Mouse (Mus musculus): Measurements from ENCODE around the gene Rps3. TPM values are rescaled to one million over a fixed set of nuclear protein-coding genes. Genes with fewer than 3 reads are reported as not detected.

Gene Rps3
- polyA plus RNA-seq, 1 experiment from 2014 or later: 733 TPM

GRCm38 (mm10) chr7:99427987-99428386 is 55.6 kb downstream of the Rps3 start:
- Histone ChIP-seq H3K36me3 (ENCODE audit: control insufficient read depth, insufficient read depth, low read length) (no peaks in the 10 kb centered on the region), H3K4me3 (ENCODE audit: low read depth, low read length) (no peak overlapping the region), H3K27ac (replicated peaks) (no peak overlapping the region), H3K9me3 (ENCODE audit: control insufficient read depth, low read length) (no peaks in the 10 kb centered on the region), H3K9ac (ENCODE audit: low read length) (no peak overlapping the region), H3K4me2 (replicated peaks; ENCODE audit: low read depth) (no peak overlapping the region), H3K4me1 (replicated peaks; ENCODE audit: control insufficient read depth, insufficient read depth) (0 out of 2 replicates have a peak, but pooled peaks cover 5% of the 10 kb centered on the region), H3K27me3 (ENCODE audit: control insufficient read depth, insufficient read depth, low read length) (no peaks in the 10 kb centered on the region)
- DNase-seq (ENCODE audit: low spot score) (no peak), ATAC-seq (ENCODE audit: low FRiP score, low TSS enrichment) (no peak)
- WGBS: 91% methylated on average over 3 of the region's 3 CpGs
- no peak for TF ChIP-seq EP300 (optimal IDR thresholded peaks at IDR 0.05)
- no peak for TF ChIP-seq CTCF (IDR thresholded peaks at IDR 0.05; ENCODE audit: low read depth)

Other genes starting within 250 kb of the Rps3 start
- 8.7 and 9.4 TPM in 2 replicates for gene Mogat2, start 245.1 kb downstream of the Rps3 start, polyA plus RNA-seq (2015; fragmentation: Nextera tagmentation; extraction: Ambion mirVana)
- gene Map6, start 216.3 kb downstream of the Rps3 start, polyA plus RNA-seq (2015; fragmentation: Nextera tagmentation; extraction: Ambion mirVana): 8.7 and 9.1 TPM in 2 replicates
- gene Serpinh1, start 130.5 kb downstream of the Rps3 start, polyA plus RNA-seq (2015; fragmentation: Nextera tagmentation; extraction: Ambion mirVana): 331 and 433 TPM in 2 replicates
- gene Gdpd5, start 102.3 kb downstream of the Rps3 start, polyA plus RNA-seq (2015; fragmentation: Nextera tagmentation; extraction: Ambion mirVana): 8.1 and 9.1 TPM in 2 replicates
- gene Klhl35, start 17.7 kb downstream of the Rps3 start, polyA plus RNA-seq (2015; fragmentation: Nextera tagmentation; extraction: Ambion mirVana): 0.97 and 1.3 TPM in 2 replicates
- gene Arrb1, start 51.7 kb upstream of the Rps3 start, polyA plus RNA-seq (2015; fragmentation: Nextera tagmentation; extraction: Ambion mirVana): 3.6 and 4.4 TPM in 2 replicates
- 1.5 and 1.7 TPM in 2 replicates for gene Tpbgl, start 143.4 kb upstream of the Rps3 start, polyA plus RNA-seq (2015; fragmentation: Nextera tagmentation; extraction: Ambion mirVana)
- 2.1 and 2.2 TPM in 2 replicates for gene Slco2b1, start 227.6 kb upstream of the Rps3 start, polyA plus RNA-seq (2015; fragmentation: Nextera tagmentation; extraction: Ambion mirVana)
- 0.11 TPM in 1 of 2 replicates, not detected in the other for gene Olfr520, start 246.5 kb upstream of the Rps3 start, polyA plus RNA-seq (2015; fragmentation: Nextera tagmentation; extraction: Ambion mirVana)